Mouse (Mus musculus) liver, embryonic 11.5 days (tissue): ENCODE measurements at regions not wholly inside any gene's neighbourhood (a gene's known extent, or its start where the extent isn't known, plus 50 kb on each side); places are given as distances from the start of the nearest gene placed in this dataset.

Experiments
- ATAC-seq: fragments of 200-750 bp; cut with Nextera tagmentation; replicated peaks from 2 replicates; pipeline ENCODE4 v1.8.0; 2017; ENCODE audit warnings: moderate number of reproducible peaks, mild to moderate bottlenecking, moderate TSS enrichment, moderate library complexity; ENCODE audit not compliant: low FRiP score
- DNase-seq: peaks from one replicate; pipeline ENCODE4 v3.0.0-alpha.2; 2017; ENCODE audit warnings: low spot score
- H3K27ac ChIP-seq: fragments of 300-500 bp; sonication (generic); 2 replicates; pipeline ENCODE4 v1.5.1; 2014; ENCODE audit warnings: mild to moderate bottlenecking, low read depth, low read length, control low read depth
- H3K27me3 ChIP-seq: fragments of 300-500 bp; sonication (generic); replicated peaks from 2 replicates; pipeline ENCODE4 v1.6.1; 2014; ENCODE audit warnings: low read length, mixed read lengths; ENCODE audit not compliant: control insufficient read depth, insufficient read depth
- H3K36me3 ChIP-seq: fragments of 300-500 bp; sonication (generic); 2 replicates; pipeline ENCODE4 v1.6.1; 2014; ENCODE audit warnings: mild to moderate bottlenecking, low read length, moderate library complexity, mixed read lengths; ENCODE audit not compliant: control insufficient read depth, insufficient read depth
- H3K4me1 ChIP-seq: fragments of 300-500 bp; sonication (generic); replicated peaks from 2 replicates; pipeline ENCODE4 v1.6.1; 2014; ENCODE audit warnings: low read length, mixed read lengths; ENCODE audit not compliant: control insufficient read depth, insufficient read depth
- H3K4me2 ChIP-seq: fragments of 300-500 bp; sonication (generic); 2 replicates; pipeline ENCODE4 v1.6.1; 2014; ENCODE audit warnings: mild to moderate bottlenecking, control low read depth, moderate library complexity
- H3K4me3 ChIP-seq: fragments of 300-500 bp; sonication (generic); 2 replicates; pipeline ENCODE4 v1.5.1; 2014; ENCODE audit warnings: low read depth, low read length, control low read depth
- H3K9ac ChIP-seq: fragments of 300-500 bp; sonication (generic); 2 replicates; pipeline ENCODE4 v1.6.1; 2014; ENCODE audit warnings: low read depth, low read length, control low read depth
- H3K9me3 ChIP-seq: fragments of 300-500 bp; sonication (generic); 2 replicates; pipeline ENCODE4 v1.6.1; 2016; ENCODE audit warnings: low read length, inconsistent platforms, mixed read lengths; ENCODE audit not compliant: control insufficient read depth
- WGBS: fragments of 180-500 bp; shearing (Covaris S2); extraction: QIAGEN DNeasy Blood & Tissue Kit; methylation state at CpG from one replicate; pipeline ENCODE4 v1.1.7; 2014; 5-methylcytosine and 5-hydroxymethylcytosine counted together

DNA sequence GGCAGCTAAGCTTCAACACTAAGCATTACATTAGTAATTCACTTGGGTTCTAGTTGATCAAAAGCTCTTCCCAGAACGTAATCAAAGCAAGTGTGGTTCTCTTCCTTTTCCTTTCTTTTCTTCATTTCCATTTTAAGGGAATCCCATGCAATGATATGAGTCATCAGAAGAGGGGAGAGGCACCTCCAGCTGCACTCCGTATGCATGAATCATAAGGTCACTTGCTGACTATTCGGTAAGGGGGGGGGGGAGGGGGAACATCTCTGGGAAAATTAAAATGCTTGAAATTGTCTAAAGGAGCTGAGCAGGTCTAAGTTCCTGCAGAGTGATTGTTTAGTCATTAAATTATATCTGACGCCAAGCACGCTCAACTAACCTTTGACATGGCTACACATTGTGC is 275.9 kb downstream of the Arl4a start:
- Histone ChIP-seq H3K27ac (no peak overlapping the region), H3K9me3 (no peaks in the 10 kb centered on the region), H3K4me1 (no peaks in the 10 kb centered on the region), H3K4me3 (no peak overlapping the region), H3K27me3 (no peaks in the 10 kb centered on the region), H3K9ac (no peak overlapping the region), H3K4me2 (no peak overlapping the region), H3K36me3 (no peaks in the 10 kb centered on the region)
- 61% methylated on average over 5 of the region's 5 CpGs for WGBS
- DNase-seq (no peak), ATAC-seq (no peak)

DNA sequence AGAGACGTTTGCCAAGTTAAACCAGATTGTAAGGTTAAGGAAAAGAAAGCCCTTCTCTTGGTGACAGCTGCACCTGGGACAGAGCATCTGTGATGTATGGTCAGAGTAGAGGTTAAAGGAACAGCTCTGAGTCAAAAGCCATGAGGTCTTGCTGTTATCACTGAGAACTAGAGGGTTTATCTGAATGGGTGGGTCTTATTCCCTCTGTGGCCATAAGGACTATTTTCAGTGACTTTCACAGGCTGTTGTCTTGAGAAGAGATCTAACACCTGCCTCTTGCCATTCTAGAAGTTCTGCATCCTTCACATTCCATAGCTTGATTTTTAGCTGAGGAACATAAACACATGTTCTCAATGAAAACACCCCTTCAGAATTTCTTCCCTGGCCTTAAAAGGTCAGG is 276.5 kb downstream of the Arl4a start:
- Histone ChIP-seq H3K27ac (no peak overlapping the region), H3K27me3 (no peaks in the 10 kb centered on the region), H3K36me3 (no peaks in the 10 kb centered on the region), H3K9ac (no peak overlapping the region), H3K4me1 (no peaks in the 10 kb centered on the region), H3K4me3 (no peak overlapping the region), H3K9me3 (no peaks in the 10 kb centered on the region), H3K4me2 (no peak overlapping the region)
- WGBS, result 64% methylated on average over 1 of the region's 1 CpGs
- ATAC-seq (no peak), DNase-seq (no peak)

GRCm38 (mm10) chr12:39757975-39758374 is 279.9 kb downstream of the Arl4a start:
- DNase-seq, result no peak
- H3K27ac ChIP-seq, result no peak overlapping the region

GRCm38 (mm10) chr12:39751850-39752249 is 286.0 kb downstream of the Arl4a start:
- ATAC-seq, result no peak
- Histone ChIP-seq H3K9me3 (no peaks in the 10 kb centered on the region), H3K4me2 (no peak overlapping the region), H3K36me3 (no peaks in the 10 kb centered on the region), H3K4me1 (no peaks in the 10 kb centered on the region), H3K27me3 (no peaks in the 10 kb centered on the region), H3K27ac (no peak overlapping the region), H3K9ac (no peak overlapping the region), H3K4me3 (no peak overlapping the region)
- no peak for DNase-seq
- 84% methylated on average over 5 of the region's 5 CpGs for WGBS

More at GRCm38 (mm10) chr12:39757975-39758374, 279.9 kb downstream of the Arl4a start:
- Histone ChIP-seq H3K4me1 (no peaks in the 10 kb centered on the region), H3K27me3 (no peaks in the 10 kb centered on the region), H3K9me3 (no peaks in the 10 kb centered on the region), H3K4me2 (no peak overlapping the region), H3K36me3 (no peaks in the 10 kb centered on the region), H3K4me3 (no peak overlapping the region), H3K9ac (no peak overlapping the region)
- ATAC-seq, result no peak

GRCm38 (mm10) chr12:39742156-39743063 is 295.4 kb downstream of the Arl4a start:
- no peak overlapping the region for H3K4me2 ChIP-seq
- H3K36me3 ChIP-seq, result no peaks in the 10 kb centered on the region
- H3K27me3 ChIP-seq, result no peaks in the 10 kb centered on the region
- H3K4me3 ChIP-seq, result no peak overlapping the region
- ATAC-seq (no peak), DNase-seq (no peak)
- no peak overlapping the region for H3K27ac ChIP-seq
- H3K4me1 ChIP-seq, result no peaks in the 10 kb centered on the region
- no peaks in the 10 kb centered on the region for H3K9me3 ChIP-seq
- 74% methylated on average over 11 of the region's 11 CpGs for WGBS
- no peak overlapping the region for H3K9ac ChIP-seq

GRCm38 (mm10) chr12:39741051-39741847 is 296.6 kb downstream of the Arl4a start:
- WGBS, result 44% methylated on average over 13 of the region's 13 CpGs
- no peaks in the 10 kb centered on the region for H3K4me1 ChIP-seq
- no peaks in the 10 kb centered on the region for H3K27me3 ChIP-seq
- ATAC-seq (no peak), DNase-seq (no peak)
- H3K9ac ChIP-seq, result no peak overlapping the region
- no peaks in the 10 kb centered on the region for H3K9me3 ChIP-seq
- no peak overlapping the region for H3K27ac ChIP-seq
- H3K4me2 ChIP-seq, result no peak overlapping the region
- no peaks in the 10 kb centered on the region for H3K36me3 ChIP-seq
- no peak overlapping the region for H3K4me3 ChIP-seq

DNA sequence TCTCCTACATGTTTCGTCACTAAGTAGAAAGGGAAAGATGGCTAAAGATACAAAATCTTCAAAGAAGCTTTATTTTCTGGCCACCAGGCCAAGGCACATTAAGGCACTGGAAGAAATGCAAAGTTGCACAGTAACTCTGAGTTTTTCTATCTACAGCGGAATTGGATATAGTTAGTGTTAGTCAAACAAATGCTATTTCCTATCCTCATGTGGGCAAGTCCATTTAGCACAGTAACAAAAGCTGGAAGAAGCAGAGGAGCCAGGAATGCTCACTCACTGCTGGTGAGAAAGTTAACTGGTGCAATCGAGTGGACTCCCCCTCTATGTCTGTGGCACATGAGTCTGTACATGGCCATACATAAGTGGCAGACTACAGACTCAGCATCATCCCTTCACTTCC is 300.9 kb downstream of the Arl4a start:
- H3K9ac ChIP-seq, result no peak overlapping the region
- no peak overlapping the region for H3K4me3 ChIP-seq
- H3K36me3 ChIP-seq, result no peaks in the 10 kb centered on the region
- no peak overlapping the region for H3K4me2 ChIP-seq
- ATAC-seq (no peak), DNase-seq (no peak)
- H3K9me3 ChIP-seq, result no peaks in the 10 kb centered on the region
- H3K4me1 ChIP-seq, result no peaks in the 10 kb centered on the region
- H3K27ac ChIP-seq, result no peak overlapping the region
- 74% methylated on average over 3 of the region's 3 CpGs for WGBS
- H3K27me3 ChIP-seq, result no peaks in the 10 kb centered on the region

DNA sequence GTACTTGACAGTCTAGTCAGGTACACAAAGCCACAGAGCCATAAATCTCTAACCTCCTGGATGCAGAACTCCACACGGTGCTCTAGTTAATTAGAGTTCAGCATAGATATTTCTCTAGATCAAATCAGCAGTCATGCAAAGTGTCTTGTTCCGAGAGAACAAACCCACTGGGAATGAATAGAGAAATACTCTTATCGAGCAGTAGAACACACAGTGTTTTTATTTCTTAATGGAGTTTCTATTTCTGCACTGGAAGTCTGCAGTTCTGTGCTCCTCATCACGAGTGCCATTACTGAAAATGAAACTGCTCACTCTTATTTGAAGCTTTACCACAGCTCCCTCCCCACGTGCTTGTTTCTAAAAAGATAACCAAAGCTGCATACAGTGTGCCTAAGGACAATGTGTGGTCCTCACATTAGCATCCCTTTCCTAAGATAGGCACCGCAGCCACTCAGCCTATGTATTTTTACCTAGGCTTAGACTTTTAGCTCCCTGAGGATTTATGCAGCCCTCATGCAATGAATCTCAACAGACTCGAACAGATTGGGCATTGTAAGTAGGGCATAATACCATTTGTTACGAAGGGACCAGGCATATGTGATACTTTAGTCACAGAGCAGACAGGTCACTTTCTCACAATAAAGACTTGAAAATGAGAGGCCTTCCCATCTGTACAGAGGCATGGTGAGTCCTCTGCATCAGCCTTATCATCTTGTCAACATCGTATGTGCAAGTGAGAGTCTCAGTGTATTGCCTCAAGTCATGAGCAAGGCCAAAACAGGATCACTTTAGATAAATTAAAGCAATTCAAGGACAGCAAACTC is 301.5 kb downstream of the Arl4a start:
- no peaks in the 10 kb centered on the region for H3K9me3 ChIP-seq
- no peaks in the 10 kb centered on the region for H3K27me3 ChIP-seq
- WGBS, result 71% methylated on average over 9 of the region's 9 CpGs
- no peaks in the 10 kb centered on the region for H3K36me3 ChIP-seq
- DNase-seq (no peak), ATAC-seq (no peak)
- no peak overlapping the region for H3K4me2 ChIP-seq
- no peak overlapping the region for H3K27ac ChIP-seq
- H3K4me3 ChIP-seq, result no peak overlapping the region
- no peaks in the 10 kb centered on the region for H3K4me1 ChIP-seq
- H3K9ac ChIP-seq, result no peak overlapping the region
